Mouse (Mus musculus) intestine, postnatal 0 days (tissue): ENCODE results near the gene Pde10a. TPM values are rescaled to one million over a fixed set of nuclear protein-coding genes. Genes with fewer than 3 reads are reported as not detected.

Experiments
- ATAC-seq: fragments of 200-750 bp; cut with Nextera tagmentation; 2 replicates; pipeline ENCODE4 v1.8.0; 2017; ENCODE audit warnings: mild to moderate bottlenecking, moderate TSS enrichment, moderate library complexity
- H3K27ac ChIP-seq: fragments of 300-500 bp; sonication (generic); 2 replicates; pipeline ENCODE4 v1.5.1; 2014; ENCODE audit warnings: mild to moderate bottlenecking, low read depth, low read length, moderate library complexity
- H3K27me3 ChIP-seq: fragments of 300-500 bp; sonication (generic); replicated peaks from 2 replicates; pipeline ENCODE4 v1.6.1; 2014; ENCODE audit warnings: low read length, mixed read lengths; ENCODE audit not compliant: control insufficient read depth, insufficient read depth
- H3K36me3 ChIP-seq: fragments of 300-500 bp; sonication (generic); 2 replicates; pipeline ENCODE4 v1.6.1; 2014; ENCODE audit warnings: mild to moderate bottlenecking, moderate library complexity; ENCODE audit not compliant: control insufficient read depth, insufficient read depth
- H3K4me1 ChIP-seq: fragments of 300-500 bp; sonication (generic); replicated peaks from 2 replicates; pipeline ENCODE4 v1.6.1; 2014; ENCODE audit warnings: antibody characterized with exemption, low read length, mixed read lengths; ENCODE audit not compliant: control insufficient read depth, insufficient read depth
- H3K4me2 ChIP-seq: fragments of 300-500 bp; sonication (generic); replicated peaks from 2 replicates; pipeline ENCODE4 v1.6.1; 2014; ENCODE audit warnings: low read depth, mild to moderate bottlenecking, moderate library complexity
- H3K4me3 ChIP-seq: fragments of 300-500 bp; sonication (generic); 2 replicates; pipeline ENCODE4 v1.5.1; 2014; ENCODE audit warnings: low read depth, low read length
- H3K9ac ChIP-seq: fragments of 300-500 bp; sonication (generic); 2 replicates; pipeline ENCODE4 v1.6.1; 2014; ENCODE audit warnings: mild to moderate bottlenecking, low read depth, low read length
- H3K9me3 ChIP-seq: fragments of 300-500 bp; sonication (generic); 2 replicates; pipeline ENCODE4 v1.6.1; 2016; ENCODE audit warnings: mixed run types; ENCODE audit not compliant: control insufficient read depth
- CTCF ChIP-seq: sonication (generic); IDR thresholded peaks from 2 replicates; pipeline ENCODE4 v1.5.1; 2016; ENCODE audit warnings: low read depth, mild to moderate bottlenecking, control low read depth, antibody characterized with exemption, moderate library complexity
- WGBS: fragments of 180-500 bp; shearing (Covaris S2); extraction: QIAGEN DNeasy Blood & Tissue Kit; methylation state at CpG from one replicate; pipeline ENCODE4 v1.1.7; 2014; 5-methylcytosine and 5-hydroxymethylcytosine counted together
- polyA plus RNA-seq: library from polyadenylated mRNA; unstranded; fragments of >200 nt; fragmentation: Nextera tagmentation; extraction: Ambion mirVana; gene quantifications from 2 replicates; pipeline ENCODE4 v1.2.1, GENCODE M21; 2015

Pde10a gene
- polyA plus RNA-seq, 1 experiment from 2014 or later = 0.47 TPM

DNA sequence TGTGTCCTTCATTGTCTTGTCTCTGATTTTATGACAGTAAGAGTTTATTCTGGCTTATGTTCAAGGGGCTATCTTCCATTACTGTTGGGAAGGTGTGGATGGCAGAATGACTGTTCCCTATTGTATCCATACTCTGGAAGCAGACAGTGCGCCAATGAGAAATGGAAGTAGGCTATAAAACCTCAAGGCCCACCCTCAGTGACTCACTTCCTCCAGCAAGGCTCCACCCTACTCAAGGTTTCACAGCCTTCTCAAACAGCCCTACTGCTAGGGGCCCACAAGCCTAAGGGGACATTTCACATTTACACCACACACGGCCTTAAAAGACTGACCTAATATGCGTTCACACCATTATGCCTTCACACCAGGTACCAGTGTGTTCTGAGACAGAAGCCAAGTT is 20.8 kb upstream of the Pde10a start:
- WGBS = 68% methylated on average over 3 of the region's 3 CpGs
- no peak for ATAC-seq
- H3K9ac ChIP-seq = no peak overlapping the region
- H3K9me3 ChIP-seq = no peaks in the 10 kb centered on the region
- H3K4me2 ChIP-seq = no peak overlapping the region
- H3K4me1 ChIP-seq = no peaks in the 10 kb centered on the region
- H3K27ac ChIP-seq = no peak overlapping the region
- no peaks in the 10 kb centered on the region for H3K36me3 ChIP-seq
- no peak for TF ChIP-seq CTCF
- no peak overlapping the region for H3K4me3 ChIP-seq
- no peaks in the 10 kb centered on the region; the same call in 1 of the 2 replicates for H3K27me3 ChIP-seq

DNA sequence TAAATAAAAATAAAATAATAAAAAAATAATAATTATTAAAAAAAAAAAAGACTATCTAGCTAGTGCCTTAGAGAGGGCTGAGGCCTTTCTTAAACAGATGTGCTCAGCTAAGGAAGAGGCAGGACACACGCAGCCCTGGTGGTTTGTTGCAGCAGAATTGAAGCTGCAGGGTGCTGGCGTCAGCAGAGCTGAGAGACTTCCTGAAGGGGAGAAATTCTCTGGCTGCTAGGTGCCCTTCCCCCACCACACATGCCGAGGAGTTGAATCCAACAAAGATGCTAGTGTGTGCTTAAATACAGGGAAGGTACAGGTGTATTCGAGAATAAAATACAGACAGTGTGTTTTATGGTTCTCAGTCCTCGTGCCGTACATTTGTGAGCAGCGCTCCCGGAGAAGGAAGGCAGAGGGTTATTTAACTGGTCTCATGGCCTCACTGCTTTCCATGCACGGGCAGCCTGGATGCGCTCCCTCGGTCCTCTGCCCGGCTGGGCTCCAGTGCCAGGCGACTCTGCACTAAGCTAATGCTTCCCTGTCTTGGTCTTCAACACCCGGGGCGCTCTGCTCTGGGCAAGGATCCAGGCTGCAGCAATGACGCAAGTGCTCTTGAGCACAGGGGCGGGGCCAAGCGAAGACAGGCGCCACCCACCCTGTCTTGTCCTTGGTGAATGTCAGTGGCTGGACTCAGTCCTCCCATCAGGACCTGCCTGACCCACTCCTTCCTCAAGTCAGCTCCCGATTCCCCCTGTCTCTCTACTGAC is 19.3 kb upstream of the Pde10a start:
- Histone ChIP-seq H3K4me1 (no peaks in the 10 kb centered on the region), H3K27ac (no peak overlapping the region), H3K4me2 (peak overlapping the region; percentile 63), H3K27me3 (no peaks in the 10 kb centered on the region; the same call in 1 of the 2 replicates), H3K4me3 (peak overlapping the region; percentile 27; the same call in 1 of the 2 replicates), H3K9me3 (no peaks in the 10 kb centered on the region), H3K36me3 (no peaks in the 10 kb centered on the region), H3K9ac (no peak overlapping the region)
- WGBS = under 1% methylated on average over 20 of the region's 20 CpGs
- peak; percentile 42 for TF ChIP-seq CTCF
- peak; percentile 78 for ATAC-seq

DNA sequence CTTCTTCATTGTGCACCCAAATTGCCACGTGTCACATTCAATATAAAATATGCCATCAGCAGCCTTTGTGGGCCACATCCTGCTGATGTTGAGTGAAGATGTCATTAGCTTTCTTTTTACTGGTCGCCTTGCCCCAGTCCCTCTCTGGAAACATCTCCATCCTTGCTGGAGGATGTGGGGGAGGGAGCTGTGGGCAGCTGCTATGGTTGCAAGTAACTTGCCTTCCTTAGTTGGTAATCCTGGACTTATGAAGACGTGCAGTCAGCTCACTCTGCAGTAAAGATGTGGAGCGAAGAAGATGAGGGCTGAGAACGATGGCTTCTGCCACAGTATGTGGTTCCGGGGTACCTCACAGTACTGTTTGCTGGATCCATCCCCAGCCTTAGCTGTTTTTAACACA is 18.4 kb upstream of the Pde10a start:
- Histone ChIP-seq H3K9me3 (no peaks in the 10 kb centered on the region), H3K27me3 (no peaks in the 10 kb centered on the region; the same call in 1 of the 2 replicates), H3K4me1 (no peaks in the 10 kb centered on the region), H3K4me2 (no peak overlapping the region), H3K4me3 (no peak overlapping the region), H3K9ac (no peak overlapping the region), H3K36me3 (no peaks in the 10 kb centered on the region), H3K27ac (no peak overlapping the region)
- no peak for ATAC-seq
- TF ChIP-seq CTCF = no peak
- 59% methylated on average over 6 of the region's 6 CpGs for WGBS

DNA sequence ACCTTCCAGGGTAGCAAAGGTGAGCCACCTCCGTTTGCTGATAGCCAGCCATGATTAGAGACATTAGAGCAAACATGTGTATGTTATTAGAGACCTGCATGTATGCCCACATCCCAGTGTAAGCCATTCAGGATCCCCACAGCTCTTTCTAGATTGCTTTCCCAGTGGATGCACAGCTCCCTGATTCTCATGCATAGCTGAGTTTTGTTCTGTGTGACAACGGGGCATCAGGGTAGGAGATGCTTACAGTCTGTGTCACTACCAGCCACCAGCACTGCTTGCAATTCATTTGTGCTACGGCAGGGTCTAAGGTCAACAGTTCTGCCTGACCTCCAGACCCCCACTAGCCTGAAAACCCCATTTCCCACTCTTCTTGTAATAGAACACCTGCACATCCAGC is 17.5 kb upstream of the Pde10a start:
- Histone ChIP-seq H3K4me2 (no peak overlapping the region), H3K27me3 (no peaks in the 10 kb centered on the region), H3K9me3 (no peaks in the 10 kb centered on the region), H3K4me1 (no peaks in the 10 kb centered on the region), H3K36me3 (no peaks in the 10 kb centered on the region), H3K4me3 (no peak overlapping the region), H3K9ac (no peak overlapping the region), H3K27ac (no peak overlapping the region)
- ATAC-seq = no peak
- no peak for TF ChIP-seq CTCF
- 11% methylated on average over 3 of the region's 3 CpGs for WGBS

DNA sequence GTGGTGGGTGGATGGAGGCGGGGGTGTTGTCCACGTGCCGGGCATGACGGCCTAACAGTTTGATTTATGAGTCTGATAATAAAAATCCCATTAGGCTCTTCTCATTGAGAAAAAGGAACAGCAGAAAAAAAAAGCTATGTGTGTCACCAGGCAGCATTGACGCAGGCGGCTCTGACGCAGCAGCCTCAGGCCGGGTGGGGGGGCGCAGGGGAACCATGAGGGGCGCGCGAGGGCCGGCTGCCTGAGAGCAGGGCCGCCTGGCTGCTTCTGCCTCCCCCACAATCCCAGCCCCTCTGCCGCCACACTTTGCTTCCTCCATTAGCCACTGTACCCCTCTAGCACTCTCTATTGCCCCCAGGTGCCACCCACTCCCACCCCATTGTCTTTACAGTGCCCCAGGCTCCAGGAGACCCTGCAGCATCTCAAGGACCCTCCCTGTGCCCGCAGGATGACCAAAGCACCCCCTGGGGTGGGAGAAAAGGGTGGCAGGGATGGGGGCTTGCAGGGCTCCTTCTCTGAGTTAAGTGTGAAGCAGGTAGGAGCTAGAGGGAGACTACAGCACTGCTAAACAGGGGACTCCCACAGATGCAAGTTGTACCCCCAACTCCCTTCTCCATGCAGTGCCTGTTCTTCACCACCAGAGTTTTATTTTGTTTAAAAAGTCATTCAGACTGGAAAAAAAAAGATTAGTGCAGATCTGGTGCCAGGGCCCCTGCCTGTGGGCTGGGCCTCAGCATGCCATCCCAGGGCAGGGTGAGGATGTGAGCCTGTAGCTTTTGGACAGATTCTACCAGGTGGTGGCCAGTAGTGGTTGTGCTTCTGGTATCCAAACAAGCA is 16.6 kb upstream of the Pde10a start:
- WGBS = 2% methylated on average over 16 of the region's 16 CpGs
- H3K9me3 ChIP-seq = no peaks in the 10 kb centered on the region
- ATAC-seq = peak; percentile 53; the same call in 1 of the 2 replicates
- 0 out of 2 replicates have a peak, but pooled peaks cover 2% of the 10 kb centered on the region for H3K27me3 ChIP-seq
- no peaks in the 10 kb centered on the region for H3K4me1 ChIP-seq
- no peak overlapping the region for H3K4me3 ChIP-seq
- 0 out of 2 replicates have a peak overlapping the region, but pooled peaks have one; percentile 33 for H3K4me2 ChIP-seq
- no peak overlapping the region for H3K27ac ChIP-seq
- H3K9ac ChIP-seq = no peak overlapping the region
- no peaks in the 10 kb centered on the region for H3K36me3 ChIP-seq
- TF ChIP-seq CTCF = peak; percentile 26

DNA sequence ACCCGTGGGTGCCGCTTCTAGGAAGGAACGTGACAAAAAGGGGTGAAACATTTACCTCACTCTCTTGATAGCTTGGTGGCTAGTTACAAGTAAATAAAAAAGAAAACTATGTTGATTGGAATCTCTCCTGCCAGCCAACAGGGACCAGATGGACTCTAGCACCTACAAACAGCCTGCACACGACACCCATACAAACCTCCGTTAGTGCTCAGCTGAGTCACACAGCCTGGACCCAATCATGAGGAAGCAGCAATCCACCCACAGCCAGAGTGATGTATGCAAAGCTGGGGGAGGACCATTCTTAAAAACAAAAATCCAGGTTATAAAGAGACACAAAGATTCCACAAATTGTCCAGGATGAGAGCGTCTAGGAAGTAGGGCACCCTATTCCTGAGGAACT is 9.2 kb upstream of the Pde10a start:
- WGBS = 67% methylated on average over 6 of the region's 6 CpGs
- H3K4me3 ChIP-seq = no peak overlapping the region
- H3K27me3 ChIP-seq = peaks cover 7% of the 10 kb centered on the region; the same call in 1 of the 2 replicates
- H3K9me3 ChIP-seq = no peaks in the 10 kb centered on the region
- no peaks in the 10 kb centered on the region for H3K36me3 ChIP-seq
- no peaks in the 10 kb centered on the region for H3K4me1 ChIP-seq
- TF ChIP-seq CTCF = no peak
- no peak overlapping the region for H3K4me2 ChIP-seq
- no peak for ATAC-seq
- H3K27ac ChIP-seq = no peak overlapping the region
- H3K9ac ChIP-seq = no peak overlapping the region
